Mouse (Mus musculus): ENCODE data around the gene Ddx60.

DNA sequence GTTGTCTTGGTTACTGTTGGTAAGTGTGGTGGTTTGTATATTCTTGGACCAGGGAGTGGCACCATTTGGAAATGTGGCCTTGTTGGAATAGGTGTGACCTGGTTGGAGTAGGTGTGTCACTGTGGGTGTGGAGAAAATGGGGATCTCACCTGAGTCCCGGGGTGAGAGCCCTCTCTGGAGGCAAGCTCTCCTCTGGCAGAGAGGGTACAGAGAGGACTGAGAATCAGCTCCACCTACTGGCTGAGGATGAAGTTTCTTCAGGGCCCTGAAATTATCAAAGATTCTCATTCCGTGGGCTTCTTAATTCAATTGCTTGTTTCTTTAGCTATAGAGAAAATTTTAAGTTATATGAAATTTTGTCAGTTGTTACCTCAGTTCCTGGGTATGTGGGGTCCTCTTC lies 118.9 kb downstream of the Ddx60 start:
- no peak for TF ChIP-seq EP300 (IDR thresholded peaks at IDR 0.05; ENCODE audit: low read depth)
- TF ChIP-seq CTCF (IDR thresholded peaks at IDR 0.05; ENCODE audit: low read depth) = peak; percentile 41; the same call in 1 of the 2 replicates
